Mouse (Mus musculus) MEL (cell line): ENCODE measurements around the gene Nek9. TPM values are rescaled to one million over a fixed set of nuclear protein-coding genes. Genes with fewer than 3 reads are reported as not detected.

Source experiments
- polyA plus RNA-seq, 2 experiments: library from polyadenylated mRNA; stranded (reverse) in 1 of 2; unstranded in 1 of 2; fragments of >175 nt in 1 of 2; fragments of >200 nt in 1 of 2; gene quantifications; 2 replicates each; pipeline versions ENCODE4 v1.2.1 to v1.2.4; 2012; ENCODE audit warnings: low replicate concordance in 2 of 2, low read depth in 1 of 2; ENCODE audit not compliant: insufficient read length in 2 of 2, insufficient read depth in 1 of 2, missing spikeins in 1 of 2
- total RNA-seq: library from RNA; depleted of rRNA; stranded (reverse); fragments of 300-350 nt; gene quantifications from 2 replicates; pipeline ENCODE4 v1.2.3, GENCODE M21; 2012; rRNA removed

Nek9 gene
- total and polyA plus RNA-seq, 3 experiments = 23.4 to 32.2 TPM; not detected in 1

Other genes with a start within 250 kb of the Nek9 start
- 1.6 and 3.1 TPM in 2 replicates for gene Prox2, start 228.6 kb downstream of the Nek9 start, total RNA-seq
- gene Prox2, start 228.6 kb downstream of the Nek9 start, polyA plus RNA-seq = 1 to 10 TPM in 1 of 2 experiments, not detected in 1; 3.6 TPM
- gene Dlst, start 228.5 kb downstream of the Nek9 start, total RNA-seq = 163 and 164 TPM in 2 replicates
- gene Dlst, start 228.5 kb downstream of the Nek9 start, polyA plus RNA-seq = 100 to 1,000 TPM; 230 to 376 TPM
- 3.4 and 5.4 TPM in 2 replicates for gene Rps6kl1, start 188.1 kb downstream of the Nek9 start, total RNA-seq
- 1 to 10 TPM in 1 of 2 experiments, not detected in 1; 6.2 TPM for gene Rps6kl1, start 188.1 kb downstream of the Nek9 start, polyA plus RNA-seq
- not detected in 2 replicates for gene Pgf, start 161.6 kb downstream of the Nek9 start, total RNA-seq
- under 1 TPM in 1 of 2 experiments, not detected in 1; 0.46 TPM for gene Pgf, start 161.6 kb downstream of the Nek9 start, polyA plus RNA-seq
- 137 and 150 TPM in 2 replicates for gene Eif2b2, start 119.9 kb downstream of the Nek9 start, total RNA-seq
- 100 to 1,000 TPM in 1 of 2 experiments, not detected in 1; 193 TPM for gene Eif2b2, start 119.9 kb downstream of the Nek9 start, polyA plus RNA-seq
- 7.3 and 8.5 TPM in 2 replicates for gene Mlh3, start 68.8 kb downstream of the Nek9 start, total RNA-seq
- gene Mlh3, start 68.8 kb downstream of the Nek9 start, polyA plus RNA-seq = 1 to 10 TPM in 1 of 2 experiments, not detected in 1; 8.6 TPM
- 51.2 and 54.5 TPM in 2 replicates for gene Acyp1, start 50.9 kb downstream of the Nek9 start, total RNA-seq
- gene Acyp1, start 50.9 kb downstream of the Nek9 start, polyA plus RNA-seq = 10 to 100 TPM in 1 of 2 experiments, not detected in 1; 47.4 TPM
- 0.03 and 0.04 TPM in 2 replicates for gene Zc2hc1c, start 50.8 kb downstream of the Nek9 start, total RNA-seq
- under 1 TPM in 1 of 2 experiments, not detected in 1; 0.39 TPM for gene Zc2hc1c, start 50.8 kb downstream of the Nek9 start, polyA plus RNA-seq
- gene Tmed10, start 35.5 kb upstream of the Nek9 start, total RNA-seq = 60.2 and 61.6 TPM in 2 replicates
- gene Tmed10, start 35.5 kb upstream of the Nek9 start, polyA plus RNA-seq = 100 to 1,000 TPM in 1 of 2 experiments, 10 to 100 TPM in 1; 45.7 to 229 TPM
- gene Fos, start 134.5 kb upstream of the Nek9 start, total RNA-seq = 0.56 and 1.4 TPM in 2 replicates
- under 1 TPM in 1 of 2 experiments, not detected in 1; 0.81 TPM for gene Fos, start 134.5 kb upstream of the Nek9 start, polyA plus RNA-seq